Mouse (Mus musculus): ENCODE measurements around the gene Map3k4. TPM values are rescaled to one million over a fixed set of nuclear protein-coding genes. Genes with fewer than 3 reads are reported as not detected.

Map3k4 gene
- polyA plus RNA-seq, 1 experiment: 19.6 TPM

- H3K36me3 ChIP-seq (ENCODE audit: control insufficient read depth, insufficient read depth): peaks cover 12% of the 10 kb centered on the region
- TF ChIP-seq E2F4 (IDR thresholded peaks at IDR 0.05; ENCODE audit: insufficient read depth) (no peak), MYOG (IDR thresholded peaks at IDR 0.05; ENCODE audit: control insufficient read depth in 1 of 3, insufficient read depth in 1 of 3, insufficient read length in 2 of 3, low read depth in 2 of 3) (peak in 1 of 3 experiments; percentile 51), POLR2AphosphoS2 (IDR thresholded peaks at IDR 0.05; ENCODE audit: insufficient read length, low read depth) (no peak), SRF (IDR thresholded peaks at IDR 0.05; ENCODE audit: control insufficient read depth, insufficient read length, low read depth) (no peak)
- H3K4me2 ChIP-seq (ENCODE audit: low read depth): peak overlapping the region; percentile 18
- H3K79me2 ChIP-seq (ENCODE audit: control insufficient read depth, insufficient read depth): no peaks in the 10 kb centered on the region
- no peak overlapping the region for H3K4me3 ChIP-seq
- no peaks in the 10 kb centered on the region for H3K27me3 ChIP-seq (ENCODE audit: control insufficient read depth, insufficient read depth, insufficient read length)
- H3ac ChIP-seq (ENCODE audit: control insufficient read depth, insufficient read length): no peak overlapping the region
These were observed 123.0 kb downstream of the Map3k4 start for GRCm38 (mm10) chr17:12195604-12196003.

DNA sequence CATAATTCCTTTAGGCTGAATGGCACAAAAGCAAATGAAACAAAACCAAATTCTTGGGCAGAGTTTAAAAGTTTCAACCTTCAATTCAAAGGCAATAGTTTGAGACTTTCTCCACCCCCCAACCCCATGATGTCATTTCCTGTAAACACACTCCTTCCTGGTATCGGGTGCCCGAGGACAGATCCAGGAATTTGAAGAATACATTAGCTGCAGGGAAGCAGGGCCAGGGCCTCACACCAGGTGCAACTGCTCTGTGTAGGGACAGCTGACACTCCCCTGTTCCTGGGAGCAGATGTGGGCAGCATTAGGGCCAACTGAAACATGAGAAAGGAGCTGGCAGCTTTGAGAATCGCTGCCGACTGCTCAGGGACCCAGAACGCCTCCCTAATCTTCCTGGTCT lies 123.5 kb downstream of the Map3k4 start:
- H3K27me3 ChIP-seq (ENCODE audit: control insufficient read depth, insufficient read depth, insufficient read length): no peaks in the 10 kb centered on the region
- no peaks in the 10 kb centered on the region for H3K79me2 ChIP-seq (ENCODE audit: control insufficient read depth, insufficient read depth)
- H3K4me3 ChIP-seq: no peak overlapping the region
- no peak overlapping the region for H3ac ChIP-seq (ENCODE audit: control insufficient read depth, insufficient read length)
- peak overlapping the region; percentile 37 for H3K4me2 ChIP-seq (ENCODE audit: low read depth)
- H3K36me3 ChIP-seq (ENCODE audit: control insufficient read depth, insufficient read depth): peaks cover 12% of the 10 kb centered on the region
- peak; percentile 55 to 98 (median 96) for TF ChIP-seq MYOD1 (IDR thresholded peaks at IDR 0.05; ENCODE audit: control insufficient read depth in 1 of 3, insufficient read length in 2 of 3, low read depth in 2 of 3)
- TF ChIP-seq MAX (IDR thresholded peaks at IDR 0.05; ENCODE audit: low read depth): no peak
- TF ChIP-seq POLR2AphosphoS2 (IDR thresholded peaks at IDR 0.05; ENCODE audit: insufficient read length, low read depth): no peak
- TF ChIP-seq TCF12 (IDR thresholded peaks at IDR 0.05; ENCODE audit: insufficient read depth, poor library complexity, severe bottlenecking): peak; percentile 88
- TF ChIP-seq MYOG (IDR thresholded peaks at IDR 0.05; ENCODE audit: control insufficient read depth in 1 of 3, insufficient read depth in 1 of 3, insufficient read length in 2 of 3, low read depth in 2 of 3): peak; percentile 86 to 99 (median 93)
- TF ChIP-seq TCF3 (IDR thresholded peaks at IDR 0.05; ENCODE audit: insufficient read length, low read depth): peak; percentile 95

DNA sequence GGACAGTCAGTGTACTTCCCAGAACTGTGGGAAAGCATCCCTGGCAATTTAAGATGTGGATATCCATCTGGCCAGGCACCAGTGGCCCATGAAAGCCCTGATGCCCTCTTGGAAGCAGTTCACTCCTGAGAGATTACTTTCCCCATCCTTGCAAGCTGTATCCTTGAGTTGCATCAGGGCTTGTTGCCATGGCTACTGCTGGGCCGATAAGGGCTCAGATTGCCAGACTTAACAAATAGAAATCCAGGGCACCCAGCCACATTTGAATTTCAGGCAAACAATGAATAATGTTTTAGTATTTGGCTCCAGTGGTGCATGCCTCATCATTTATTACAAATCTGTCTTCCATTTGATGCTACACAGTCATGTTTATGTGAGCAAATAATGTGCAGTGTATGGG lies 130.8 kb downstream of the Map3k4 start:
- Histone ChIP-seq H3K4me2 (ENCODE audit: low read depth) (no peak overlapping the region), H3K79me2 (ENCODE audit: control insufficient read depth, insufficient read depth) (no peaks in the 10 kb centered on the region), H3K27me3 (ENCODE audit: control insufficient read depth, insufficient read depth, insufficient read length) (no peaks in the 10 kb centered on the region), H3K4me3 (no peak overlapping the region), H3ac (ENCODE audit: control insufficient read depth, insufficient read length) (no peak overlapping the region), H3K36me3 (ENCODE audit: control insufficient read depth, insufficient read depth) (no peaks in the 10 kb centered on the region)
- TF ChIP-seq TCF12 (IDR thresholded peaks at IDR 0.05; ENCODE audit: insufficient read depth, poor library complexity, severe bottlenecking) (no peak), MAX (IDR thresholded peaks at IDR 0.05; ENCODE audit: low read depth) (no peak), POLR2AphosphoS2 (IDR thresholded peaks at IDR 0.05; ENCODE audit: insufficient read length, low read depth) (no peak), USF1 (IDR thresholded peaks at IDR 0.05; ENCODE audit: low read depth) (no peak), SRF (IDR thresholded peaks at IDR 0.05; ENCODE audit: control insufficient read depth, insufficient read length, low read depth) (no peak), E2F4 (IDR thresholded peaks at IDR 0.05; ENCODE audit: insufficient read depth) (no peak), MYOD1 (IDR thresholded peaks at IDR 0.05; ENCODE audit: control insufficient read depth in 1 of 3, insufficient read length in 2 of 3, low read depth in 2 of 3) (no peak), TCF3 (IDR thresholded peaks at IDR 0.05; ENCODE audit: insufficient read length, low read depth) (no peak)

DNA sequence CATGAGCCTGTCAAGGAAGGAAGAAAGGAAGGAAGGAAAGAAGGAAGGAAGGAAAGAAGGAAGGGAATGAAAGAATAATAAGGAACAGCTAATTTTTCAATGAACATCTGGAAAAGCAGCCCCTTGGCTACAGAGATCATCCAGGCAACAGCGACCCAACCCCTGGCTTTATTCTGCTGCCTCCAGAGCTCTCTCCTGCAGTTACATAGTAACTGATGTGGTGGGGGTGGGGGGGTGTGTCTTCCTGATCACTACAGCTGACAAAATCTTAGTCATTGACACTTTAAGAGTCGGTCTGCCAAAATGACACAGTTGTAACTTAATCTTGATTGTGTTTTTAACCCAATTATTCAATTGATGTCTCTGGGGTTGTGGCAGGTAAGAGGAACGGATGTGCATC lies 132.3 kb downstream of the Map3k4 start:
- Histone ChIP-seq H3K4me3 (no peak overlapping the region), H3K79me2 (ENCODE audit: control insufficient read depth, insufficient read depth) (no peaks in the 10 kb centered on the region), H3K36me3 (ENCODE audit: control insufficient read depth, insufficient read depth) (no peaks in the 10 kb centered on the region), H3K4me2 (ENCODE audit: low read depth) (no peak overlapping the region), H3K27me3 (ENCODE audit: control insufficient read depth, insufficient read depth, insufficient read length) (no peaks in the 10 kb centered on the region), H3ac (ENCODE audit: control insufficient read depth, insufficient read length) (no peak overlapping the region)
- no peak for TF ChIP-seq MAX (IDR thresholded peaks at IDR 0.05; ENCODE audit: low read depth)
- no peak for TF ChIP-seq CEBPB (IDR thresholded peaks at IDR 0.05; ENCODE audit: insufficient read depth, poor library complexity, severe bottlenecking)
- no peak for TF ChIP-seq TCF12 (IDR thresholded peaks at IDR 0.05; ENCODE audit: insufficient read depth, poor library complexity, severe bottlenecking)
- no peak for TF ChIP-seq SRF (IDR thresholded peaks at IDR 0.05; ENCODE audit: control insufficient read depth, insufficient read length, low read depth)
- no peak for TF ChIP-seq POLR2AphosphoS2 (IDR thresholded peaks at IDR 0.05; ENCODE audit: insufficient read length, low read depth)
- TF ChIP-seq REST (IDR thresholded peaks at IDR 0.05; ENCODE audit: insufficient read depth, insufficient read length): no peak
- TF ChIP-seq E2F4 (IDR thresholded peaks at IDR 0.05; ENCODE audit: insufficient read depth): no peak
- no peak for TF ChIP-seq MYOD1 (IDR thresholded peaks at IDR 0.05; ENCODE audit: control insufficient read depth in 1 of 3, insufficient read length in 2 of 3, low read depth in 2 of 3)
- no peak for TF ChIP-seq MYOG (IDR thresholded peaks at IDR 0.05; ENCODE audit: control insufficient read depth in 1 of 3, insufficient read depth in 1 of 3, insufficient read length in 2 of 3, low read depth in 2 of 3)

DNA sequence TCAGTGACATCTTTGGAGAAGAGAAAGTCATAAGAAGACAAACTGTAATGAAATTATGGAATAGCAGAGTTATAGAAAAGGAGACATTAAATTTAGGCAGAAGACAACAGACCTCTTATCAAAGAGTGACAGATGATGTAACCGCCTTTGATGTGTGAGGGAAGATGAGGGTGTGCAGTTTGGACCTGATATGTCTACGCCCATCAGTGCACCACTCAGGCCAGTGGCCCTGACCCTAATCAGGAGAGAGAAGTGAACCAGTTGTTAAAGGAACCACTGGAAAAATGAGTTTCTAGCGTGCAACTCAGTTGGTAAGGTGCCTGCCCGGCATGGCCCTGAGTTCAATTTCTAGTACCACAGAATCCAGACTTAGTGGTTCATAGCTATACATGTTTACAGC lies 132.7 kb downstream of the Map3k4 start:
- Histone ChIP-seq H3K36me3 (ENCODE audit: control insufficient read depth, insufficient read depth) (no peaks in the 10 kb centered on the region), H3K79me2 (ENCODE audit: control insufficient read depth, insufficient read depth) (no peaks in the 10 kb centered on the region), H3K4me3 (no peak overlapping the region), H3K27me3 (ENCODE audit: control insufficient read depth, insufficient read depth, insufficient read length) (no peaks in the 10 kb centered on the region), H3ac (ENCODE audit: control insufficient read depth, insufficient read length) (no peak overlapping the region), H3K4me2 (ENCODE audit: low read depth) (no peak overlapping the region)
- no peak for TF ChIP-seq CEBPB (IDR thresholded peaks at IDR 0.05; ENCODE audit: insufficient read depth, poor library complexity, severe bottlenecking)
- TF ChIP-seq SRF (IDR thresholded peaks at IDR 0.05; ENCODE audit: control insufficient read depth, insufficient read length, low read depth): no peak
- no peak for TF ChIP-seq TCF12 (IDR thresholded peaks at IDR 0.05; ENCODE audit: insufficient read depth, poor library complexity, severe bottlenecking)
- TF ChIP-seq MYOG (IDR thresholded peaks at IDR 0.05; ENCODE audit: control insufficient read depth in 1 of 3, insufficient read depth in 1 of 3, insufficient read length in 2 of 3, low read depth in 2 of 3): no peak
- TF ChIP-seq E2F4 (IDR thresholded peaks at IDR 0.05; ENCODE audit: insufficient read depth): no peak
- no peak for TF ChIP-seq USF1 (IDR thresholded peaks at IDR 0.05; ENCODE audit: low read depth)
- no peak for TF ChIP-seq POLR2AphosphoS2 (IDR thresholded peaks at IDR 0.05; ENCODE audit: insufficient read length, low read depth)
- no peak for TF ChIP-seq REST (IDR thresholded peaks at IDR 0.05; ENCODE audit: insufficient read depth, insufficient read length)
- no peak for TF ChIP-seq MAX (IDR thresholded peaks at IDR 0.05; ENCODE audit: low read depth)
- no peak for TF ChIP-seq POLR2A (IDR thresholded peaks at IDR 0.05; ENCODE audit: insufficient read length, low read depth)
- TF ChIP-seq TCF3 (IDR thresholded peaks at IDR 0.05; ENCODE audit: insufficient read length, low read depth): no peak
- TF ChIP-seq MYOD1 (IDR thresholded peaks at IDR 0.05; ENCODE audit: control insufficient read depth in 1 of 3, insufficient read length in 2 of 3, low read depth in 2 of 3): no peak

Measured in myocyte (in vitro differentiated cells).